Mouse (Mus musculus) neural tube, embryonic 12.5 days (tissue): ENCODE measurements around the gene Kif26b. TPM values are rescaled to one million over a fixed set of nuclear protein-coding genes. Genes with fewer than 3 reads are reported as not detected.

Source experiments
- ATAC-seq: fragments of 200-750 bp; cut with Nextera tagmentation; 2 replicates; pipeline ENCODE4 v1.8.0; 2017; ENCODE audit warnings: low read depth, mild to moderate bottlenecking, moderate TSS enrichment, moderate library complexity; ENCODE audit not compliant: low FRiP score
- H3K27ac ChIP-seq: fragments of 300-500 bp; sonication (generic); 2 replicates; pipeline ENCODE4 v1.5.1; 2016
- H3K27me3 ChIP-seq: fragments of 300-500 bp; sonication (generic); replicated peaks from 2 replicates; pipeline ENCODE4 v1.6.1; 2016; ENCODE audit warnings: mild to moderate bottlenecking
- H3K36me3 ChIP-seq: fragments of 300-500 bp; sonication (generic); 2 replicates; pipeline ENCODE4 v1.6.1; 2016; ENCODE audit warnings: mild to moderate bottlenecking
- H3K4me1 ChIP-seq: fragments of 300-500 bp; sonication (generic); 2 replicates; pipeline ENCODE4 v1.6.1; 2016
- H3K4me2 ChIP-seq: fragments of 300-500 bp; sonication (generic); replicated peaks from 2 replicates; pipeline ENCODE4 v1.6.1; 2016; ENCODE audit warnings: mild to moderate bottlenecking
- H3K4me3 ChIP-seq: fragments of 300-500 bp; sonication (generic); 2 replicates; pipeline ENCODE4 v1.5.1; 2016
- H3K9ac ChIP-seq: fragments of 300-500 bp; sonication (generic); 2 replicates; pipeline ENCODE4 v1.6.1; 2016; ENCODE audit warnings: mild to moderate bottlenecking
- H3K9me3 ChIP-seq: fragments of 300-500 bp; sonication (generic); 2 replicates; pipeline ENCODE4 v1.6.1; 2016; ENCODE audit warnings: mild to moderate bottlenecking
- WGBS: fragments of 180-500 bp; shearing (Covaris S2); methylation state at CpG from one replicate; pipeline ENCODE4 v1.1.7; 2016; 5-methylcytosine and 5-hydroxymethylcytosine counted together
- polyA plus RNA-seq: library from polyadenylated mRNA; unstranded; fragments of >200 nt; fragmentation: Nextera tagmentation; extraction: Ambion mirVana; gene quantifications from 2 replicates; pipeline ENCODE4 v1.2.1, GENCODE M21; 2016

Gene Kif26b
- polyA plus RNA-seq, 1 experiment from 2014 or later: 12.6 TPM

- ATAC-seq: no peak
- H3K27ac ChIP-seq: no peak overlapping the region
- H3K4me1 ChIP-seq: 0 out of 2 replicates have a peak, but pooled peaks cover under 1% of the 10 kb centered on the region
- H3K9ac ChIP-seq: no peak overlapping the region
- no peak overlapping the region for H3K4me3 ChIP-seq
- 60% methylated on average over 1 of the region's 1 CpGs for WGBS
- H3K4me2 ChIP-seq: no peak overlapping the region
- no peaks in the 10 kb centered on the region for H3K9me3 ChIP-seq
- no peaks in the 10 kb centered on the region for H3K27me3 ChIP-seq
- no peaks in the 10 kb centered on the region for H3K36me3 ChIP-seq
Observed at GRCm38 (mm10) chr1:178850569-178850968, 321.6 kb downstream of the Kif26b start.

GRCm38 (mm10) chr1:178854936-178855335 lies 326.0 kb downstream of the Kif26b start:
- H3K4me2 ChIP-seq: no peak overlapping the region
- no peaks in the 10 kb centered on the region for H3K9me3 ChIP-seq
- no peak overlapping the region for H3K4me3 ChIP-seq
- peaks cover 8% of the 10 kb centered on the region for H3K4me1 ChIP-seq
- no peaks in the 10 kb centered on the region for H3K36me3 ChIP-seq
- H3K9ac ChIP-seq: no peak overlapping the region
- 83% methylated on average over 4 of the region's 4 CpGs for WGBS
- H3K27ac ChIP-seq: no peak overlapping the region
- H3K27me3 ChIP-seq: no peaks in the 10 kb centered on the region
- ATAC-seq: no peak

- Histone ChIP-seq H3K4me1 (peaks cover 15% of the 10 kb centered on the region), H3K9ac (no peak overlapping the region), H3K36me3 (no peaks in the 10 kb centered on the region), H3K4me2 (no peak overlapping the region), H3K27me3 (no peaks in the 10 kb centered on the region), H3K9me3 (no peaks in the 10 kb centered on the region), H3K27ac (no peak overlapping the region), H3K4me3 (no peak overlapping the region)
- WGBS: 52% methylated on average over 6 of the region's 6 CpGs
- peak; percentile 35 for ATAC-seq
Observed at GRCm38 (mm10) chr1:178855974-178856373, 327.0 kb downstream of the Kif26b start.

- Histone ChIP-seq H3K9me3 (no peaks in the 10 kb centered on the region), H3K4me1 (peaks cover 11% of the 10 kb centered on the region), H3K27ac (no peak overlapping the region), H3K4me3 (no peak overlapping the region), H3K36me3 (no peaks in the 10 kb centered on the region), H3K4me2 (no peak overlapping the region), H3K9ac (no peak overlapping the region), H3K27me3 (no peaks in the 10 kb centered on the region)
- peak; percentile 30; the same call in 1 of the 2 replicates for ATAC-seq
- WGBS: 50% methylated on average over 8 of the region's 8 CpGs
Observed at GRCm38 (mm10) chr1:178860671-178861391, 331.9 kb downstream of the Kif26b start.

- Histone ChIP-seq H3K27ac (no peak overlapping the region), H3K4me2 (no peak overlapping the region), H3K36me3 (no peaks in the 10 kb centered on the region), H3K9ac (no peak overlapping the region), H3K9me3 (no peaks in the 10 kb centered on the region), H3K4me1 (0 out of 2 replicates have a peak, but pooled peaks cover 7% of the 10 kb centered on the region), H3K4me3 (no peak overlapping the region), H3K27me3 (no peaks in the 10 kb centered on the region)
- WGBS: 87% methylated on average over 8 of the region's 8 CpGs
- ATAC-seq: no peak
Observed at GRCm38 (mm10) chr1:178861392-178861762, 332.5 kb downstream of the Kif26b start.

- H3K4me3 ChIP-seq: no peak overlapping the region
- no peaks in the 10 kb centered on the region for H3K27me3 ChIP-seq
- 89% methylated on average over 6 of the region's 6 CpGs for WGBS
- no peak overlapping the region for H3K27ac ChIP-seq
- H3K9ac ChIP-seq: no peak overlapping the region
- H3K4me2 ChIP-seq: no peak overlapping the region
- no peaks in the 10 kb centered on the region for H3K36me3 ChIP-seq
- no peak for ATAC-seq
- no peaks in the 10 kb centered on the region for H3K9me3 ChIP-seq
- 0 out of 2 replicates have a peak, but pooled peaks cover 7% of the 10 kb centered on the region for H3K4me1 ChIP-seq
Observed at GRCm38 (mm10) chr1:178863756-178864155, 334.8 kb downstream of the Kif26b start.

GRCm38 (mm10) chr1:178864297-178864696 lies 335.4 kb downstream of the Kif26b start:
- Histone ChIP-seq H3K9me3 (no peaks in the 10 kb centered on the region), H3K4me2 (no peak overlapping the region), H3K27me3 (no peaks in the 10 kb centered on the region), H3K4me3 (no peak overlapping the region), H3K4me1 (0 out of 2 replicates have a peak, but pooled peaks cover 7% of the 10 kb centered on the region), H3K36me3 (no peaks in the 10 kb centered on the region), H3K27ac (no peak overlapping the region), H3K9ac (no peak overlapping the region)
- no peak for ATAC-seq
- WGBS: 68% methylated on average over 4 of the region's 4 CpGs

- H3K9me3 ChIP-seq: no peaks in the 10 kb centered on the region
- WGBS: 89% methylated on average over 4 of the region's 4 CpGs
- ATAC-seq: no peak
- no peak overlapping the region for H3K4me2 ChIP-seq
- H3K36me3 ChIP-seq: no peaks in the 10 kb centered on the region
- H3K9ac ChIP-seq: no peak overlapping the region
- H3K4me1 ChIP-seq: no peaks in the 10 kb centered on the region; the same call in 1 of the 2 replicates
- no peaks in the 10 kb centered on the region for H3K27me3 ChIP-seq
- no peak overlapping the region for H3K4me3 ChIP-seq
- H3K27ac ChIP-seq: no peak overlapping the region
Observed at GRCm38 (mm10) chr1:178866757-178867156, 337.8 kb downstream of the Kif26b start.

- 0 out of 2 replicates have a peak, but pooled peaks cover 5% of the 10 kb centered on the region for H3K36me3 ChIP-seq
- WGBS: 36% methylated on average over 3 of the region's 3 CpGs
Observed at GRCm38 (mm10) chr1:178871055-178871454, 342.1 kb downstream of the Kif26b start.

GRCm38 (mm10) chr1:178876926-178877325 lies 348.0 kb downstream of the Kif26b start:
- Histone ChIP-seq H3K27me3 (no peaks in the 10 kb centered on the region; the same call in 1 of the 2 replicates), H3K27ac (no peak overlapping the region), H3K4me1 (no peaks in the 10 kb centered on the region), H3K4me3 (no peak overlapping the region), H3K4me2 (no peak overlapping the region), H3K9ac (no peak overlapping the region), H3K9me3 (no peaks in the 10 kb centered on the region), H3K36me3 (0 out of 2 replicates have a peak, but pooled peaks cover 7% of the 10 kb centered on the region)
- ATAC-seq: no peak
- 67% methylated on average over 2 of the region's 2 CpGs for WGBS

More at GRCm38 (mm10) chr1:178871055-178871454, 342.1 kb downstream of the Kif26b start:
- Histone ChIP-seq H3K9me3 (no peaks in the 10 kb centered on the region), H3K4me1 (no peaks in the 10 kb centered on the region; the same call in 1 of the 2 replicates), H3K4me2 (no peak overlapping the region), H3K27ac (no peak overlapping the region), H3K27me3 (no peaks in the 10 kb centered on the region; the same call in 1 of the 2 replicates), H3K4me3 (no peak overlapping the region), H3K9ac (no peak overlapping the region)
- no peak for ATAC-seq

- Histone ChIP-seq H3K36me3 (0 out of 2 replicates have a peak, but pooled peaks cover 7% of the 10 kb centered on the region), H3K4me1 (no peaks in the 10 kb centered on the region), H3K4me3 (no peak overlapping the region), H3K27me3 (no peaks in the 10 kb centered on the region; the same call in 1 of the 2 replicates), H3K27ac (no peak overlapping the region), H3K4me2 (no peak overlapping the region), H3K9ac (no peak overlapping the region), H3K9me3 (no peaks in the 10 kb centered on the region)
- ATAC-seq: no peak
- WGBS: 69% methylated on average over 1 of the region's 1 CpGs
Observed at GRCm38 (mm10) chr1:178878676-178879075, 349.8 kb downstream of the Kif26b start.

GRCm38 (mm10) chr1:178880905-178881304 lies 352.0 kb downstream of the Kif26b start:
- WGBS: 90% methylated on average over 7 of the region's 7 CpGs
- no peak overlapping the region for H3K9ac ChIP-seq
- no peak overlapping the region for H3K4me2 ChIP-seq
- no peaks in the 10 kb centered on the region for H3K9me3 ChIP-seq
- H3K4me3 ChIP-seq: no peak overlapping the region
- H3K36me3 ChIP-seq: 0 out of 2 replicates have a peak, but pooled peaks cover 3% of the 10 kb centered on the region
- H3K27ac ChIP-seq: no peak overlapping the region
- ATAC-seq: no peak
- no peaks in the 10 kb centered on the region for H3K27me3 ChIP-seq
- H3K4me1 ChIP-seq: no peaks in the 10 kb centered on the region

GRCm38 (mm10) chr1:178886671-178887070 lies 357.7 kb downstream of the Kif26b start:
- H3K4me3 ChIP-seq: no peak overlapping the region
- H3K27ac ChIP-seq: no peak overlapping the region
- no peak for ATAC-seq
- H3K27me3 ChIP-seq: no peaks in the 10 kb centered on the region
- H3K4me1 ChIP-seq: no peaks in the 10 kb centered on the region
- 68% methylated on average over 5 of the region's 5 CpGs for WGBS
- H3K9ac ChIP-seq: no peak overlapping the region
- H3K4me2 ChIP-seq: no peak overlapping the region
- no peaks in the 10 kb centered on the region for H3K36me3 ChIP-seq
- H3K9me3 ChIP-seq: no peaks in the 10 kb centered on the region
